Mouse (Mus musculus): ENCODE measurements at regions not wholly inside any gene's neighbourhood (a gene's known extent, or its start where the extent isn't known, plus 50 kb on each side); places are given as distances from the start of the nearest gene placed in this dataset.

- DNase-seq (ENCODE audit: extremely low spot score, low spot score): no peak
Measured at GRCm38 (mm10) chr4:69197577-69197976, 243.4 kb upstream of the Brinp1 start.

GRCm38 (mm10) chr4:69196094-69196493, 241.9 kb upstream of the Brinp1 start:
- no peak for DNase-seq (ENCODE audit: extremely low spot score, low spot score)

GRCm38 (mm10) chr4:69195645-69196044, 241.4 kb upstream of the Brinp1 start:
- DNase-seq (ENCODE audit: extremely low spot score, low spot score): peak; percentile 68

Data from neural tube, embryonic 10.5 days (tissue).